Mouse (Mus musculus) cerebellum, adult 2 months (tissue): ENCODE data around the gene Akr1b8. TPM values are rescaled to one million over a fixed set of nuclear protein-coding genes. Genes with fewer than 3 reads are reported as not detected.
"Not testable (repeated sequence)": the region's sequence is repeated elsewhere in the genome, so short reads cannot be mapped to it uniquely, and the experiment has no call there.

ENCODE experiments used
- DNase-seq, 2 experiments: peaks; one replicate each; pipeline ENCODE4 v3.0.0; 2021
- H3K27ac ChIP-seq: fragments of 200-500 bp; 2 replicates; pipeline ENCODE4 v1.5.1; 2012; ENCODE audit warnings: low read length, control low read depth, inconsistent platforms; ENCODE audit not compliant: insufficient read depth
- H3K27me3 ChIP-seq: fragments of 200-500 bp; 2 replicates; pipeline ENCODE4 v1.6.1; 2012; ENCODE audit warnings: inconsistent platforms, mild to moderate bottlenecking, low read length, moderate library complexity; ENCODE audit not compliant: control insufficient read depth, insufficient read depth
- H3K4me1 ChIP-seq: fragments of 200-500 bp; 2 replicates; pipeline ENCODE4 v1.6.1; 2011; ENCODE audit warnings: low read length; ENCODE audit not compliant: control insufficient read depth, insufficient read depth
- H3K4me3 ChIP-seq: fragments of 200-500 bp; replicated peaks from 2 replicates; pipeline ENCODE3; 2011; ENCODE audit warnings: mild to moderate bottlenecking, low read depth, low read length, control low read depth; ENCODE audit not compliant: insufficient read depth
- CTCF ChIP-seq: fragments of 200-500 bp; IDR thresholded peaks from 2 replicates; pipeline ENCODE4 v1.5.1; 2011; ENCODE audit warnings: low read depth, mild to moderate bottlenecking, control low read depth, low read length, moderate library complexity, borderline replicate concordance; ENCODE audit not compliant: insufficient read depth
- POLR2A ChIP-seq: fragments of 200-500 bp; IDR thresholded peaks from 2 replicates; pipeline ENCODE4 v1.6.1; 2011; ENCODE audit warnings: low read length, control low read depth, borderline replicate concordance; ENCODE audit not compliant: insufficient read depth
- WGBS: fragments of 180-500 bp; shearing (Covaris S2); methylation state at CpG from one replicate; pipeline ENCODE4 v1.1.7; 2018; 5-methylcytosine and 5-hydroxymethylcytosine counted together
- polyA plus RNA-seq: library from polyadenylated mRNA; depleted of rRNA; stranded (reverse); fragments of >200 nt; gene quantifications from 2 replicates; pipeline ENCODE4 v1.2.3, GENCODE M21; 2012

Akr1b8 gene
- polyA plus RNA-seq, 1 experiment, result 1.6 TPM

GRCm38 (mm10) chr6:34341991-34342390 lies 11.9 kb upstream of the Akr1b8 start:
- TF ChIP-seq CTCF, result no peak
- TF ChIP-seq POLR2A, result no peak
- 80% methylated on average over 4 of the region's 4 CpGs for WGBS
- Histone ChIP-seq H3K4me1 (no peaks in the 10 kb centered on the region), H3K4me3 (no peak overlapping the region), H3K27ac (no peak overlapping the region), H3K27me3 (no peaks in the 10 kb centered on the region)
- no peak for DNase-seq

GRCm38 (mm10) chr6:34342476-34342875 lies 11.4 kb upstream of the Akr1b8 start:
- TF ChIP-seq CTCF, result no peak
- no peak for TF ChIP-seq POLR2A
- no peaks in the 10 kb centered on the region for H3K4me1 ChIP-seq
- 95% methylated on average over 2 of the region's 2 CpGs for WGBS
- no peaks in the 10 kb centered on the region for H3K27me3 ChIP-seq
- H3K27ac ChIP-seq, result no peak overlapping the region
- no peak for DNase-seq
- no peak overlapping the region for H3K4me3 ChIP-seq

GRCm38 (mm10) chr6:34343426-34343825 lies 10.5 kb upstream of the Akr1b8 start:
- DNase-seq, result no peak
- H3K27ac ChIP-seq, result no peak overlapping the region
- no peaks in the 10 kb centered on the region for H3K27me3 ChIP-seq
- H3K4me3 ChIP-seq, result no peak overlapping the region
- WGBS, result 59% methylated on average over 6 of the region's 6 CpGs
- H3K4me1 ChIP-seq, result no peaks in the 10 kb centered on the region
- no peak for TF ChIP-seq CTCF

- Histone ChIP-seq H3K27me3 (no peaks in the 10 kb centered on the region), H3K4me3 (no peak overlapping the region), H3K4me1 (no peaks in the 10 kb centered on the region), H3K27ac (no peak overlapping the region)
- no peak for DNase-seq
- WGBS, result 68% methylated on average over 10 of the region's 10 CpGs
- TF ChIP-seq POLR2A (no peak), CTCF (no peak)
Observed at GRCm38 (mm10) chr6:34344135-34344850, 9.6 kb upstream of the Akr1b8 start.

GRCm38 (mm10) chr6:34344935-34345334 lies 9.0 kb upstream of the Akr1b8 start:
- DNase-seq, result no peak
- TF ChIP-seq POLR2A (no peak), CTCF (no peak)
- WGBS, result 29% methylated on average over 9 of the region's 9 CpGs
- Histone ChIP-seq H3K4me1 (no peaks in the 10 kb centered on the region), H3K27me3 (no peaks in the 10 kb centered on the region), H3K27ac (no peak overlapping the region), H3K4me3 (no peak overlapping the region)

GRCm38 (mm10) chr6:34346096-34346898 lies 7.6 kb upstream of the Akr1b8 start:
- DNase-seq, result peak; percentile 27 to 54
- no peak overlapping the region for H3K4me3 ChIP-seq
- H3K27me3 ChIP-seq, result no peaks in the 10 kb centered on the region; the same call in 1 of the 2 replicates
- WGBS, result 55% methylated on average over 14 of the region's 14 CpGs
- no peak overlapping the region for H3K27ac ChIP-seq
- no peaks in the 10 kb centered on the region for H3K4me1 ChIP-seq
- TF ChIP-seq CTCF (peak; percentile 81), POLR2A (no peak)

- H3K27ac ChIP-seq, result no peak overlapping the region
- H3K4me1 ChIP-seq, result peaks cover 4% of the 10 kb centered on the region
- no peak for TF ChIP-seq POLR2A
- no peak overlapping the region for H3K4me3 ChIP-seq
- no peak for DNase-seq
- no peaks in the 10 kb centered on the region; the same call in 1 of the 2 replicates for H3K27me3 ChIP-seq
- WGBS, result 91% methylated on average over 12 of the region's 12 CpGs
Observed at GRCm38 (mm10) chr6:34350037-34350699, 3.8 kb upstream of the Akr1b8 start.

- not testable (repeated sequence) for H3K4me1 ChIP-seq, H3K4me3 ChIP-seq, DNase-seq, H3K27ac ChIP-seq, H3K27me3 ChIP-seq
- 61% methylated on average over 10 of the region's 10 CpGs for WGBS
Observed at GRCm38 (mm10) chr6:34351481-34351880, 2.4 kb upstream of the Akr1b8 start.
